Mouse (Mus musculus) midbrain, embryonic 13.5 days (tissue): Measurements from ENCODE around the gene Hnrnpab. TPM values are rescaled to one million over a fixed set of nuclear protein-coding genes. Genes with fewer than 3 reads are reported as not detected.

Experiments used
- ATAC-seq: fragments of 200-750 bp; cut with Nextera tagmentation; 2 replicates; pipeline ENCODE4 v1.8.0; 2017; ENCODE audit warnings: mild to moderate bottlenecking, moderate TSS enrichment, moderate library complexity
- H3K27ac ChIP-seq: fragments of 300-500 bp; sonication (generic); 2 replicates; pipeline ENCODE4 v1.5.1; 2015; ENCODE audit warnings: inconsistent platforms, mild to moderate bottlenecking, moderate library complexity
- H3K27me3 ChIP-seq: fragments of 300-500 bp; sonication (generic); 2 replicates; pipeline ENCODE4 v1.6.1; 2015; ENCODE audit warnings: mild to moderate bottlenecking, inconsistent platforms
- H3K36me3 ChIP-seq: fragments of 300-500 bp; sonication (generic); 2 replicates; pipeline ENCODE4 v1.6.1; 2015; ENCODE audit warnings: mild to moderate bottlenecking, inconsistent platforms
- H3K4me1 ChIP-seq: fragments of 300-500 bp; sonication (generic); replicated peaks from 2 replicates; pipeline ENCODE4 v1.6.1; 2015; ENCODE audit warnings: inconsistent platforms
- H3K4me2 ChIP-seq: fragments of 300-500 bp; sonication (generic); replicated peaks from 2 replicates; pipeline ENCODE4 v1.6.1; 2015; ENCODE audit warnings: moderate library complexity, mild to moderate bottlenecking, inconsistent platforms
- H3K4me3 ChIP-seq: fragments of 300-500 bp; sonication (generic); replicated peaks from 2 replicates; pipeline ENCODE4 v1.5.1; 2015; ENCODE audit warnings: mild to moderate bottlenecking, inconsistent platforms
- H3K9ac ChIP-seq: fragments of 300-500 bp; sonication (generic); replicated peaks from 2 replicates; pipeline ENCODE4 v1.6.1; 2015; ENCODE audit warnings: mild to moderate bottlenecking, inconsistent platforms
- H3K9me3 ChIP-seq: fragments of 300-500 bp; sonication (generic); 2 replicates; pipeline ENCODE4 v1.6.1; 2016; ENCODE audit warnings: mild to moderate bottlenecking, inconsistent platforms
- WGBS: fragments of 180-500 bp; shearing (Covaris S2); methylation state at CpG from one replicate; pipeline ENCODE4 v1.1.7; 2015; 5-methylcytosine and 5-hydroxymethylcytosine counted together
- polyA plus RNA-seq: library from polyadenylated mRNA; unstranded; fragments of >200 nt; fragmentation: Nextera tagmentation; extraction: Ambion mirVana; gene quantifications from 2 replicates; pipeline ENCODE4 v1.2.1, GENCODE M21; 2015

The Hnrnpab gene
- polyA plus RNA-seq, 1 experiment from 2014 or later: 547 TPM

DNA sequence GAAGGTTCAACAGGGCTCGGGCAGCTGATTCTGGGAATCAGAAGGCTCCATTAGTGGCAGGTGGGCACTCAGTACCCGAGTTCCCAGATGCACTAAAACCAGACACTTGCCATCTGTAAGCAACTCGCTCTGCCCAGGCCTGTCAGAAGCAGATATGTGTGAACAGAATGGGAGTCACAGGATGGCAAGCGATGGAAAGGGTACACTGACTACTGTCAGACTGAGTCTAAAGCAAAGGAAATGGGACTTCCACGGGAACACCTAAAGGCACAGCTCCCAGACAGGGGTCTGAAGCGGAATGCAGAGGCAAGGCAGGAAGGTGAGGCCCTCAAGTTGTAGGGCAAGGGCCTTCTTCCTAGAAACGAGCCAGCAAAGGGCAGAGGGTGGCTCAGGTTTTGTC is 39.6 kb upstream of the Hnrnpab start:
- 88% methylated on average over 7 of the region's 7 CpGs for WGBS
- H3K4me1 ChIP-seq: peaks cover 31% of the 10 kb centered on the region

GRCm38 (mm10) chr11:51645293-51645692 is 38.6 kb upstream of the Hnrnpab start:
- Histone ChIP-seq H3K4me1 (peaks cover 22% of the 10 kb centered on the region), H3K27me3 (peaks cover 15% of the 10 kb centered on the region), H3K9ac (no peak overlapping the region), H3K27ac (no peak overlapping the region), H3K4me3 (no peak overlapping the region), H3K9me3 (no peaks in the 10 kb centered on the region), H3K36me3 (no peaks in the 10 kb centered on the region), H3K4me2 (no peak overlapping the region)
- no peak for ATAC-seq
- WGBS: 92% methylated on average over 13 of the region's 13 CpGs

More for the DNA sequence above, 39.6 kb upstream of the Hnrnpab start:
- H3K4me2 ChIP-seq: no peak overlapping the region
- no peaks in the 10 kb centered on the region for H3K9me3 ChIP-seq
- no peak overlapping the region for H3K27ac ChIP-seq
- H3K4me3 ChIP-seq: no peak overlapping the region
- H3K36me3 ChIP-seq: no peaks in the 10 kb centered on the region
- no peak for ATAC-seq
- H3K27me3 ChIP-seq: peaks cover 22% of the 10 kb centered on the region
- H3K9ac ChIP-seq: no peak overlapping the region

- WGBS: 74% methylated on average over 16 of the region's 16 CpGs
- peaks cover 11% of the 10 kb centered on the region for H3K4me1 ChIP-seq
- no peak overlapping the region; the same call in 1 of the 2 replicates for H3K9ac ChIP-seq
- H3K9me3 ChIP-seq: no peaks in the 10 kb centered on the region
- H3K27me3 ChIP-seq: peaks cover 4% of the 10 kb centered on the region; the same call in 1 of the 2 replicates
- H3K4me3 ChIP-seq: no peak overlapping the region
- no peaks in the 10 kb centered on the region for H3K36me3 ChIP-seq
- no peak overlapping the region for H3K27ac ChIP-seq
- ATAC-seq: no peak
- H3K4me2 ChIP-seq: no peak overlapping the region
Observed at GRCm38 (mm10) chr11:51644217-51644616, 37.6 kb upstream of the Hnrnpab start.

DNA sequence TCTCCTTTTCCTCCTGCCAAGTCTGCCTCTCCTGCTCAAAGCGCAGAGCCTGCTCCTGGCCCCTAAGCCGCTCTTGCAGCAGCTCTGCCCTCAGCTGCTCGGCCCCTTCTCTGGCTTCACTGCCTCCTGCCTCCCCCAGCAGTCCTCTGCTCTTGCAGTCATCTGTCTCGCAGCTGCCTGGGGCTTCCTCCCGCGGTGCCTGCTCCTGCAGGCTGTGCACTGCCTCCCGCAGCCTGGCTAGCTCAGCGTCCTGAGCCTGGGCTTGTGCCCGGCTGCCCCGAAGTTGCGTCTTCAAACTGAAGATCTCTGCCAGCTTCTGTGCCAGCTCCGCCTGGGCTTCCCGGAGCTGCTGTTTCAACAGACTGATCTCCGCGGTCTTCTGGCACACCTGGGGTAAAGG is 37.1 kb upstream of the Hnrnpab start:
- no peak for ATAC-seq
- no peaks in the 10 kb centered on the region for H3K27me3 ChIP-seq
- no peaks in the 10 kb centered on the region for H3K36me3 ChIP-seq
- no peak overlapping the region for H3K4me2 ChIP-seq
- H3K4me3 ChIP-seq: no peak overlapping the region
- H3K9ac ChIP-seq: no peak overlapping the region; the same call in 1 of the 2 replicates
- H3K27ac ChIP-seq: no peak overlapping the region
- H3K4me1 ChIP-seq: peaks cover 7% of the 10 kb centered on the region
- H3K9me3 ChIP-seq: no peaks in the 10 kb centered on the region
- WGBS: 60% methylated on average over 15 of the region's 15 CpGs

DNA sequence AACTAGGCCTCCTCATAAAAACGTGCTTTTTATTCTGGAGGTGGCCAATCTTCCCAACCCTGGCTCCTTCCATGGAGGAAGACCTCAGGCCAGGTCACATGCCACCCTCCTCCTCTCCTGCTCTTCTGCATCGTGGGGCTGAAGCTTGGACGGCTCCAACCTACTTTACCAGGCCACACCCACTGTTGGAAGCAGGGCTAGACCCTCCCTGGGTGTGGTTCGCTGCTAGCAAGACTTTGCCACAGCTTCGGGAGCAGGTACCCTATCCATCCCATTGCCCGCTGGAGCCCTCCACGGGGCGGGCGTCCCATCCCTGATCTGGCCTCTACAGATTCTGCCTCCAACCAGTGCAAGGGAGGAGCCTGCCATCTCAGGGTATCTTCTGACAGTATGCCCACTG is 36.6 kb upstream of the Hnrnpab start:
- H3K27ac ChIP-seq: no peak overlapping the region
- peaks cover 2% of the 10 kb centered on the region for H3K4me1 ChIP-seq
- H3K36me3 ChIP-seq: no peaks in the 10 kb centered on the region
- no peak overlapping the region for H3K4me2 ChIP-seq
- peaks cover 3% of the 10 kb centered on the region; the same call in 1 of the 2 replicates for H3K27me3 ChIP-seq
- no peak for ATAC-seq
- no peaks in the 10 kb centered on the region for H3K9me3 ChIP-seq
- WGBS: 84% methylated on average over 9 of the region's 9 CpGs
- H3K4me3 ChIP-seq: no peak overlapping the region
- H3K9ac ChIP-seq: no peak overlapping the region

GRCm38 (mm10) chr11:51640748-51641147 is 34.1 kb upstream of the Hnrnpab start:
- no peak overlapping the region for H3K4me3 ChIP-seq
- H3K9ac ChIP-seq: no peak overlapping the region
- no peak overlapping the region for H3K27ac ChIP-seq
- no peak for ATAC-seq
- H3K4me1 ChIP-seq: peaks cover 12% of the 10 kb centered on the region
- WGBS: 86% methylated on average over 7 of the region's 7 CpGs
- H3K27me3 ChIP-seq: peaks cover 8% of the 10 kb centered on the region; the same call in 1 of the 2 replicates
- H3K4me2 ChIP-seq: no peak overlapping the region
- H3K9me3 ChIP-seq: no peaks in the 10 kb centered on the region
- no peaks in the 10 kb centered on the region for H3K36me3 ChIP-seq

DNA sequence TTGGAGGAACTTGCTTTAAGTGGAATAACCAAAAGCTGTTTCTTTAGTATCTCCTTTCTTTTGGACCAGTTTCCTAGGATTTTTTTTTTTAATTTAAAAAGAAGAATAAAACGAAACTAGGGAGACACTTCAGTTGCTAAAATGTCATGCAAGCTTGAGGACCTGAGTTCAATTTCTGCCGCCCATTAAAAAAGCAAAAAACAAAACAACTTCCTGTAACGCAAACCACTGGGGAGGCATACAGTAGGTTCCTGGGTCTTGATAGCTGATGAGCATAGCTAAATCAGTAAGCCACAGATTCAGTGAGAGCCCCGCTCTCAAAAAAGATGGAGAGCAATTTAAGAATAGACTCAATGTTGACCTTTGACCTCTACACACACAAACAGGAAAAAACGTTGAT is 31.9 kb upstream of the Hnrnpab start:
- peaks cover 8% of the 10 kb centered on the region; the same call in 1 of the 2 replicates for H3K27me3 ChIP-seq
- peaks cover 27% of the 10 kb centered on the region for H3K4me1 ChIP-seq
- H3K4me2 ChIP-seq: no peak overlapping the region
- no peak for ATAC-seq
- no peak overlapping the region for H3K4me3 ChIP-seq
- H3K27ac ChIP-seq: no peak overlapping the region
- H3K36me3 ChIP-seq: no peaks in the 10 kb centered on the region
- 72% methylated on average over 5 of the region's 5 CpGs for WGBS
- H3K9ac ChIP-seq: no peak overlapping the region
- H3K9me3 ChIP-seq: no peaks in the 10 kb centered on the region

DNA sequence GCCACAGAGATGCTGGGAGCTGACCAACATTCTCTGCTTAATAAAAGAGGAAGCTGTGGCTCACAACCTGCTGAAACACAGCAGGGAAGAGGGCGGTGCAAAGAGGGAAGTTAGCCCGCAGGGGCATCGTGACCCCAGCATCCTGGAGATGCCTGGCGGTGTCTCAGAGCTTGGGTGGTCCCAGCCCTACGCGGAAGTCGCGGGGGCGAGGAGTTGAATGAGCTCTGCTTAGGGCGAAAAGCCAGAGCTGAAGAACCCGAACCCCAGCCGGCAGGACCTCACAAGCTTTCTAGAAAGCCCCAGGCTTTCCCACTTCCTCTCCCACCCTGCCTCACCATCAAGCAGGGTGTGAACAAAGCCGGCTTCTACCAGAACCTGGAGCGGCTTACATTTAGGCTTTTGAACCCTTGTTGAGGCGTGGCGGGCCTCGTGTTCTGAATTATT is 31.3 kb upstream of the Hnrnpab start:
- 4% methylated on average over 17 of the region's 17 CpGs for WGBS
- peaks cover 27% of the 10 kb centered on the region for H3K4me1 ChIP-seq
- no peak overlapping the region; the same call in 1 of the 2 replicates for H3K9ac ChIP-seq
- no peak overlapping the region for H3K27ac ChIP-seq
- no peaks in the 10 kb centered on the region for H3K9me3 ChIP-seq
- peak overlapping the region; percentile 26 for H3K4me2 ChIP-seq
- H3K4me3 ChIP-seq: no peak overlapping the region
- no peak for ATAC-seq
- no peaks in the 10 kb centered on the region for H3K36me3 ChIP-seq
- peaks cover 8% of the 10 kb centered on the region; the same call in 1 of the 2 replicates for H3K27me3 ChIP-seq

DNA sequence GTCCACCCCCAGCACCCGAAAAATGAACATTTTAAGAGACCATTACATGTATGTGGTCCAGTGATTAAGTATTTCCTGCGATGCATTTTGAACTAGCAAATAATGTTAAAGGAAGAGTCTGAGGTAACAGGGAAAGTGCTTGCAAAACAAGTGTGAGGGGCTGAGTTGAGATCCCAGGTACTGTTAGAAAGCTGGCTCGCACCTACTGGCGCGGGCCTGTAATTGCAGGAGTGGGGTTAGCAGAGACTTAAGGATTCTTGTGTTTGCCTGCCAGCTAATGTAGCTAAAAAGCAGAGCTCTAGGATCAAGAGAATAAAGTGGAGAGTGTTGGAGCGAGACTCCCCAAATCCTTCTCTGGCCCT is 29.7 kb upstream of the Hnrnpab start:
- Histone ChIP-seq H3K9me3 (no peaks in the 10 kb centered on the region), H3K36me3 (0 out of 2 replicates have a peak, but pooled peaks cover 3% of the 10 kb centered on the region), H3K4me3 (peak overlapping the region; percentile 84), H3K27ac (peak overlapping the region; percentile 81), H3K4me1 (peaks cover 27% of the 10 kb centered on the region), H3K27me3 (peaks cover 8% of the 10 kb centered on the region; the same call in 1 of the 2 replicates), H3K4me2 (peak overlapping the region; percentile 76), H3K9ac (peak overlapping the region; percentile 81)
- ATAC-seq: peak; percentile 38
- 4% methylated on average over 6 of the region's 6 CpGs for WGBS

DNA sequence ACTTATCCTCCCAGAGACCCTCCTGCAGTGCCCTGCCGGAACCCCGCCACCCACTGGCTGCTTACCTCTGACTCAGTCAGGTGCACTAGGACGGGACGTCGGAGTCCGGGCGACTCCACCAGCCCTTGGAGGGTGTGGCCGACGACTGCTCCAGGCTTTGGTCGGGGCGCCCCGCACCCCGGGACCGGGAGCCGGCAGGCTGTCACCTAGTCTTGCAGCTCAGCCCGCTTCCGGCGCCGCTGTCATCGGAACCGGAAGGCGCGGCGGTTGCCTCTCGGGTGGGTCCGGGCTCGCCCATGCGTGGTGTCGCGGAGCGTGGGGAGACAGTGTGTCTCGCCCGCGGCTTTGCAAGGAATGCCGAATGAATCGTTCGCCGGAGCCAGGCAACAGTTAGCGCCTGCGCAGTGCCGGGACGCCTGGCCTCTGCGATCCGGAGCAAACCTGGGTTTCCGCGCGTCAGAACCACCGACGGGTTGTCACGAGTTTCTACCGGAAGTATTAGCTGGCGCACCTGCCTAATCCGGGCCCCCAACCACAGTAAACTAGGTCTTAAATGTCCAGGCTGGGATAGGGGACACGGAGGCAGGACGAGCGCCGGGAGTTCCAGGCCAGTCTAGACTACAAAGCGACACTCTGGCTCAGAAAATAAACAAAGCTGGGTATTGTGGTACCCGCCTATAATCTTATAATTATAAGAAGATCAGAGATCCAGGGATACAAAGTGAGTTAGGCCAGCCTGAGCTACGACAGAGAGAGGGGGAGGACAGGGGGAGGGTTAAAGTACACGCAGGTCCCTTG is 29.1 kb upstream of the Hnrnpab start, which contains the start of gene Rmnd5b:
Rmnd5b (minus strand) TSS at position 372 of the 798 bp plus-strand sequence.
- peak; percentile 92 for ATAC-seq
- under 1% methylated on average over 61 of the region's 61 CpGs for WGBS

GRCm38 (mm10) chr11:51635127-51635524 is 28.5 kb upstream of the Hnrnpab start:
- ATAC-seq: no peak
- Histone ChIP-seq H3K36me3 (0 out of 2 replicates have a peak, but pooled peaks cover 3% of the 10 kb centered on the region), H3K4me3 (peak overlapping the region; percentile 84), H3K4me1 (peaks cover 27% of the 10 kb centered on the region), H3K4me2 (peak overlapping the region; percentile 76), H3K9ac (peak overlapping the region; percentile 81), H3K27ac (peak overlapping the region; percentile 81), H3K9me3 (no peaks in the 10 kb centered on the region), H3K27me3 (peaks cover 8% of the 10 kb centered on the region; the same call in 1 of the 2 replicates)
- 23% methylated on average over 6 of the region's 6 CpGs for WGBS

More for the DNA sequence above, 29.1 kb upstream of the Hnrnpab start, which contains the start of gene Rmnd5b:
- Histone ChIP-seq H3K9ac (peak within 1 kb of the TSS; percentile 81), H3K27me3 (peaks cover 8% of the 10 kb centered on the region; the same call in 1 of the 2 replicates), H3K36me3 (0 out of 2 replicates have a peak, but pooled peaks cover 3% of the 10 kb centered on the region), H3K4me1 (peaks cover 27% of the 10 kb centered on the region), H3K9me3 (no peaks in the 10 kb centered on the region), H3K4me3 (peak within 1 kb of the TSS; percentile 84), H3K27ac (peak within 1 kb of the TSS; percentile 81), H3K4me2 (peak within 1 kb of the TSS; percentile 76)

DNA sequence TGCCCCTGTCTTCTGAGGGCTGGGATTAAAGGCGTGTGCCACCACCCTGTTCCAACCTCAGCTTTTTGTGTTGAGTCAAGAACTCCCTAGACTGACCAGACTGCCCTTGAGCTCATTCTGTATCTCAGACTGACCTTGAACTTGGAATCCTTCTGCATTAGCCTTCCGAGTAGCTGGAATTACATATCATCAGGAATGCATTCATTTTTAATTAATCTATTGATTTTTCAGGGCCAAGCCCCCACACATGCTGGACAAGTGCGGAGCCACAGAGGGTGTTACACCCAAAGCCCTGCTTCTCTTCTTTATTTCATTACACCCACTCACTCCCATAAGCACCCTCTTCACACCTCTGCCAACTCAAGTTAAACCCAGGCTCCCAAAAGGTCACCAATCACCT is 27.1 kb upstream of the Hnrnpab start:
- peaks cover 16% of the 10 kb centered on the region for H3K36me3 ChIP-seq
- peaks cover 7% of the 10 kb centered on the region; the same call in 1 of the 2 replicates for H3K27me3 ChIP-seq
- H3K9me3 ChIP-seq: no peaks in the 10 kb centered on the region
- WGBS: 88% methylated on average over 3 of the region's 3 CpGs
- H3K4me1 ChIP-seq: peaks cover 27% of the 10 kb centered on the region
- H3K27ac ChIP-seq: no peak overlapping the region
- no peak overlapping the region for H3K4me2 ChIP-seq
- H3K4me3 ChIP-seq: no peak overlapping the region
- no peak overlapping the region for H3K9ac ChIP-seq
- ATAC-seq: no peak
